Mouse (Mus musculus): ENCODE measurements around the gene Gm33543. TPM values are rescaled to one million over a fixed set of nuclear protein-coding genes. Genes with fewer than 3 reads are reported as not detected.

Gm33543 gene
- total and polyA plus RNA-seq, 3 experiments, result not detected

GRCm38 (mm10) chr10:95777071-95777470 is 65.7 kb downstream of the Gm33543 start:
- no peak overlapping the region for H3K27ac ChIP-seq (ENCODE audit: insufficient read depth, low read depth)
- H3K4me2 ChIP-seq (ENCODE audit: insufficient read depth, low read depth, poor library complexity, severe bottlenecking), result no peak overlapping the region
- no peak overlapping the region for H3K9ac ChIP-seq (ENCODE audit: insufficient read depth, low read depth)
- no peaks in the 10 kb centered on the region for H3K9me3 ChIP-seq (replicated peaks; ENCODE audit: low read length)
- H3K36me3 ChIP-seq (replicated peaks in 1 of 2; ENCODE audit: control insufficient read depth in 1 of 2, insufficient read depth in 1 of 2, low read length in 1 of 2), result no peaks in the 10 kb centered on the region
- no peaks in the 10 kb centered on the region for H3K79me2 ChIP-seq (replicated peaks; ENCODE audit: control insufficient read depth, extremely low read depth, insufficient read depth, poor library complexity, severe bottlenecking)
- in situ Hi-C loops (cut with MboI; ENCODE audit: low pct_ligation_motif_present, low pct_unique_long_range_greater_than_20kb, low sequenced_read_pairs) (no loop called here), dilution Hi-C loops (cut with MboI; ENCODE audit: extremely low pct_ligation_motif_present, extremely low pct_unique_long_range_greater_than_20kb, low sequenced_read_pairs) (no loop called here)
- no peak overlapping the region for H3K4me3 ChIP-seq (replicated peaks in 1 of 3; ENCODE audit: low read depth in 2 of 3, low read length in 2 of 3, poor library complexity in 1 of 3)
- H3K27me3 ChIP-seq (replicated peaks), result no peaks in the 10 kb centered on the region
- DNase-seq (ENCODE audit: extremely low read depth), result no peak
- no peak for TF ChIP-seq GABPA (IDR thresholded peaks at IDR 0.05; ENCODE audit: insufficient replicate concordance, low read depth, low read length)
- no peak for TF ChIP-seq USF1 (IDR thresholded peaks at IDR 0.05; ENCODE audit: low read depth, low read length)
- no peak for TF ChIP-seq CHD2 (IDR thresholded peaks at IDR 0.05; ENCODE audit: low read length)
- TF ChIP-seq POLR2AphosphoS2 (IDR thresholded peaks at IDR 0.05; ENCODE audit: low read depth, low read length), result no peak
- no peak for TF ChIP-seq UBTF (IDR thresholded peaks at IDR 0.05; ENCODE audit: low read depth, low read length)
- no peak for TF ChIP-seq CHD1 (IDR thresholded peaks at IDR 0.05; ENCODE audit: low read depth, low read length)
- TF ChIP-seq HCFC1 (IDR thresholded peaks at IDR 0.05; ENCODE audit: low read depth, low read length), result no peak
- TF ChIP-seq MEF2A (IDR thresholded peaks at IDR 0.05; ENCODE audit: borderline replicate concordance, low read depth, low read length), result no peak
- TF ChIP-seq MAX (IDR thresholded peaks at IDR 0.05; ENCODE audit: low read length), result no peak
- TF ChIP-seq ETS1 (conservative IDR thresholded peaks at IDR 0.05; ENCODE audit: low read depth, low read length), result no peak
- H3K4me1 ChIP-seq (ENCODE audit: control insufficient read depth in 1 of 2, insufficient read depth in 2 of 2), result peaks cover 3 to 15% of the 10 kb centered on the region in 2 experiments; a peak in 3 of 4 replicates

GRCm38 (mm10) chr10:95774856-95775255 is 67.9 kb downstream of the Gm33543 start:
- peaks cover 0 to 1% of the 10 kb centered on the region in 2 experiments; a peak in 2 of 4 replicates for H3K4me1 ChIP-seq (ENCODE audit: control insufficient read depth in 1 of 2, insufficient read depth in 2 of 2)
- DNase-seq (ENCODE audit: extremely low read depth), result no peak
- no peaks in the 10 kb centered on the region for H3K36me3 ChIP-seq (replicated peaks in 1 of 2; ENCODE audit: control insufficient read depth in 1 of 2, insufficient read depth in 1 of 2, low read length in 1 of 2)
- in situ Hi-C loops (cut with MboI; ENCODE audit: low pct_ligation_motif_present, low pct_unique_long_range_greater_than_20kb, low sequenced_read_pairs) (no loop called here), dilution Hi-C loops (cut with MboI; ENCODE audit: extremely low pct_ligation_motif_present, extremely low pct_unique_long_range_greater_than_20kb, low sequenced_read_pairs) (no loop called here)
- H3K9ac ChIP-seq (ENCODE audit: insufficient read depth, low read depth), result no peak overlapping the region
- no peaks in the 10 kb centered on the region for H3K27me3 ChIP-seq (replicated peaks)
- H3K4me3 ChIP-seq (replicated peaks in 1 of 3; ENCODE audit: low read depth in 2 of 3, low read length in 2 of 3, poor library complexity in 1 of 3), result no peak overlapping the region
- no peak overlapping the region for H3K4me2 ChIP-seq (ENCODE audit: insufficient read depth, low read depth, poor library complexity, severe bottlenecking)
- H3K27ac ChIP-seq (ENCODE audit: insufficient read depth, low read depth), result no peak overlapping the region
- no peaks in the 10 kb centered on the region for H3K79me2 ChIP-seq (replicated peaks; ENCODE audit: control insufficient read depth, extremely low read depth, insufficient read depth, poor library complexity, severe bottlenecking)
- TF ChIP-seq MAZ (IDR thresholded peaks at IDR 0.05; ENCODE audit: low read depth, low read length), result no peak
- H3K9me3 ChIP-seq (replicated peaks; ENCODE audit: low read length), result no peaks in the 10 kb centered on the region

- Histone ChIP-seq H3K79me2 (replicated peaks; ENCODE audit: control insufficient read depth, extremely low read depth, insufficient read depth, poor library complexity, severe bottlenecking) (no peaks in the 10 kb centered on the region), H3K27me3 (replicated peaks) (no peaks in the 10 kb centered on the region), H3K4me1 (ENCODE audit: control insufficient read depth in 1 of 2, insufficient read depth in 2 of 2) (no peaks in the 10 kb centered on the region), H3K36me3 (replicated peaks in 1 of 2; ENCODE audit: control insufficient read depth in 1 of 2, insufficient read depth in 1 of 2, low read length in 1 of 2) (no peaks in the 10 kb centered on the region), H3K9ac (ENCODE audit: insufficient read depth, low read depth) (no peak overlapping the region), H3K27ac (ENCODE audit: insufficient read depth, low read depth) (no peak overlapping the region), H3K9me3 (replicated peaks; ENCODE audit: low read length) (no peaks in the 10 kb centered on the region), H3K4me2 (ENCODE audit: insufficient read depth, low read depth, poor library complexity, severe bottlenecking) (no peak overlapping the region), H3K4me3 (replicated peaks in 1 of 3; ENCODE audit: low read depth in 2 of 3, low read length in 2 of 3, poor library complexity in 1 of 3) (no peak overlapping the region)
- dilution Hi-C loops (cut with MboI; ENCODE audit: extremely low pct_ligation_motif_present, extremely low pct_unique_long_range_greater_than_20kb, low sequenced_read_pairs), result no loop called here
- no peak for DNase-seq (ENCODE audit: extremely low read depth)
- no peak for TF ChIP-seq USF2 (conservative IDR thresholded peaks at IDR 0.05; ENCODE audit: low read depth, low read length)
- TF ChIP-seq USF1 (IDR thresholded peaks at IDR 0.05; ENCODE audit: low read depth, low read length), result no peak
- TF ChIP-seq IRF4 (IDR thresholded peaks at IDR 0.05; ENCODE audit: low read depth, low read length), result no peak
- no peak for TF ChIP-seq BHLHE40 (IDR thresholded peaks at IDR 0.05; ENCODE audit: low read depth, low read length)
- no peak for TF ChIP-seq TCF12 (IDR thresholded peaks at IDR 0.05; ENCODE audit: low read depth, low read length)
- TF ChIP-seq NELFE (IDR thresholded peaks at IDR 0.05; ENCODE audit: low read depth, low read length), result no peak
- TF ChIP-seq ZC3H11A (IDR thresholded peaks at IDR 0.05; ENCODE audit: low read depth, low read length), result no peak
- no peak for TF ChIP-seq CHD1 (IDR thresholded peaks at IDR 0.05; ENCODE audit: low read depth, low read length)
- no peak for TF ChIP-seq MAZ (IDR thresholded peaks at IDR 0.05; ENCODE audit: low read depth, low read length)
- TF ChIP-seq ETS1 (conservative IDR thresholded peaks at IDR 0.05; ENCODE audit: low read depth, low read length), result no peak
- TF ChIP-seq EP300 (IDR thresholded peaks at IDR 0.05; ENCODE audit: low read length), result no peak
- no peak for TF ChIP-seq RAD21 (IDR thresholded peaks at IDR 0.05; ENCODE audit: low read depth, low read length)
- TF ChIP-seq E2F4 (IDR thresholded peaks at IDR 0.05; ENCODE audit: insufficient replicate concordance, low read depth, low read length), result no peak
- TF ChIP-seq MAX (IDR thresholded peaks at IDR 0.05; ENCODE audit: low read length), result no peak
- no peak for TF ChIP-seq RCOR1 (conservative IDR thresholded peaks at IDR 0.05; ENCODE audit: low read depth, low read length)
- in situ Hi-C loops (cut with MboI; ENCODE audit: low pct_ligation_motif_present, low pct_unique_long_range_greater_than_20kb, low sequenced_read_pairs), result no loop called here
Measured at GRCm38 (mm10) chr10:95774001-95774628, 68.6 kb downstream of the Gm33543 start.

Data from CH12.LX (cell line).